Mouse (Mus musculus) myocyte (in vitro differentiated cells): ENCODE data around the gene Ocm.

ENCODE experiments used
- CEBPB ChIP-seq: IDR thresholded peaks from 2 replicates; pipeline ENCODE4 v1.6.1; 2011; ENCODE audit warnings: mild to moderate bottlenecking, moderate library complexity; ENCODE audit not compliant: poor library complexity, insufficient read depth, severe bottlenecking
- MAX ChIP-seq: IDR thresholded peaks from one replicate; pipeline ENCODE4 v1.6.1; 2011; ENCODE audit warnings: low read depth, mild to moderate bottlenecking, control low read depth
- MYOD1 ChIP-seq, 3 experiments: IDR thresholded peaks; one replicate each; pipeline ENCODE4 v1.6.1; 2011; ENCODE audit warnings: control low read depth in 2 of 3, low read depth in 2 of 3, mild to moderate bottlenecking in 2 of 3, moderate library complexity in 1 of 3; ENCODE audit not compliant: insufficient read length in 2 of 3, control insufficient read depth in 1 of 3
- MYOG ChIP-seq, 3 experiments: IDR thresholded peaks; one replicate each; pipeline ENCODE4 v1.6.1; 2011; ENCODE audit warnings: control low read depth in 2 of 3, low read depth in 2 of 3, mild to moderate bottlenecking in 2 of 3; ENCODE audit not compliant: insufficient read length in 2 of 3, control insufficient read depth in 1 of 3, insufficient read depth in 1 of 3
- POLR2A ChIP-seq: IDR thresholded peaks from one replicate; pipeline ENCODE4 v1.6.1; 2011; ENCODE audit warnings: low read depth, mild to moderate bottlenecking, control low read depth, moderate library complexity; ENCODE audit not compliant: insufficient read length
- POLR2AphosphoS2 ChIP-seq: IDR thresholded peaks from one replicate; pipeline ENCODE4 v1.6.1; 2011; ENCODE audit warnings: low read depth, control low read depth; ENCODE audit not compliant: insufficient read length
- REST ChIP-seq: IDR thresholded peaks from one replicate; pipeline ENCODE4 v1.6.1; 2011; ENCODE audit warnings: mild to moderate bottlenecking, control low read depth, moderate library complexity; ENCODE audit not compliant: insufficient read depth, insufficient read length
- TCF12 ChIP-seq: IDR thresholded peaks from one replicate; pipeline ENCODE4 v1.6.1; 2011; ENCODE audit warnings: mild to moderate bottlenecking, control low read depth; ENCODE audit not compliant: poor library complexity, insufficient read depth, severe bottlenecking
- TCF3 ChIP-seq: IDR thresholded peaks from one replicate; pipeline ENCODE4 v1.6.1; 2011; ENCODE audit warnings: low read depth, control low read depth; ENCODE audit not compliant: insufficient read length
- USF1 ChIP-seq: IDR thresholded peaks from one replicate; pipeline ENCODE4 v1.6.1; 2011; ENCODE audit warnings: low read depth, mild to moderate bottlenecking, control low read depth, moderate library complexity

DNA sequence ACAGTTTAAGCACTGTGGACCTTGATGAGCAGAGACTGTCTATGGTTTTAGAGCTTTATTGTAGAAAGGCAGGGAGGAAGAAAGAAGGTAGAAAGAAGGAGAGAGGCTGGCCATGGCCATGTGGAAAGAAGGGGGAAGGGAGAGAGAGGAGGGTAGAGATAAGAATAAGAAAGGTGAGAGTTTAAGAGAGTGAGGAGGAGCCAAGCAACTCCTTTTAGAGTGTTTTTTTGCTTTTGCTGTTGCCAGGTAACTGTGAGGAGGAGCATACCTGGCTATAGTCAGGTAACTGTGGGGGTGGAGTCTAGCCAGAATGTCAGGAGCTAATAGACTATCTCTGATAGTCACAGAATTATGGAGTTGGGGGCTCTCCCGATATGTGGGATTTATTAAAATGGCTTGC, 43.6 kb upstream of the Ocm start:
- TF ChIP-seq USF1, result no peak
- no peak for TF ChIP-seq CEBPB
- no peak for TF ChIP-seq POLR2A
- no peak for TF ChIP-seq MAX
- TF ChIP-seq MYOG (IDR thresholded peaks at IDR 0.05; ENCODE audit: control insufficient read depth in 1 of 3, insufficient read depth in 1 of 3, insufficient read length in 2 of 3, low read depth in 2 of 3), result no peak
- no peak for TF ChIP-seq TCF12
- TF ChIP-seq POLR2AphosphoS2, result no peak
- TF ChIP-seq REST, result no peak
- no peak for TF ChIP-seq MYOD1 (IDR thresholded peaks at IDR 0.05; ENCODE audit: control insufficient read depth in 1 of 3, insufficient read length in 2 of 3, low read depth in 2 of 3)
- TF ChIP-seq TCF3, result no peak
